Mouse (Mus musculus) kidney, adult 8-10 months (tissue): ENCODE results near the gene Bcl2.
A peak's percentile ranks its signal among the peaks of the same experiment; 100 is the strongest.
"Not testable (repeated sequence)": the region's sequence is repeated elsewhere in the genome, so short reads cannot be mapped to it uniquely, and the experiment has no call there.

Experiments used
- DNase-seq, 2 experiments: peaks; one replicate each; pipeline ENCODE4 v3.0.0; 2022

Bcl2 gene

GRCm38 (mm10) chr1:106713621-106714529, at the start of gene Bcl2:
Bcl2 (minus strand) TSS chr1:106714274.
- DNase-seq: peak; percentile 71 to 78

- no peak for DNase-seq
Observed at GRCm38 (mm10) chr1:106760750-106761149, 46.7 kb upstream of the Bcl2 start.

DNA sequence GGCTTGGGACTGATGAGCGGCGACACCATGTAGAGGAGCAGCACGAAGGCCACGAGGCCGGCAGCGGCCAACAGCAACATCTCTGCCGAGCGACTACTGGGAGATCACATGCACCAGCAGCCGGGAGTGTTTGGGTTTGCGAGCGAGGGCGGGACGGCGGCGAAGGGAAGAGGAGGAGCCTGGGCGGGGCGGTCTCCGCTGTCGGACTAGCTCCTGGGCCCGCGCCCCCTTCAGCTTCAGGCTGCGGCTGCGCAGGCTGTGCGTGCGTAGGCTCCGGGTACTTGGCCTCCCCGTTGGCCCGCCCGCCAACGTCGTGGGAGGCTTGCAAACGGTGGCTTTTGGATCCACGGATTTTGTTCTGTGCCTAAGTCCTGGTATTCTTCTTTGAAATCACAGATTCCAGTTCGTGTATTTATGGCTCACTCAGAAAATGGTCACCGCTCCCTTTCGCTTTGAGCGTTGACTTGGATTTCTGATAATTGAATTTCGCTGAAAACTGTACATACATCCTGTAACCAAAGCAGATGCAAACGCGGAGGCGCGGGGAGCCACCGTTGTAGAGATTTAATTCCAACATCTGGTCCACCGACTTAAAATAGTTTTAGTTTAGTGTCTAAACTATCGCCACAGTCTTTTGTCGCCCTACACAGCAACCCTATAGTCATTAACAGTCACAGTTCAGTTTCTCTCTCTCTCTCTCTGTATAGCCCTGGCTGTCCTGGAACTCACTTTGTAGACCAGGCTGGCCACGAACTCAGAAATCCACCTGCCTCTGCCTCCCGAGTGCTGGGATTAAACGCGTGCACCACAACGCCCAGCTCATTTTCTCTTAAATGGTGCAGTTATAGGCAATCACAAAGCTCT, 45.7 kb upstream of the Bcl2 start, which contains the start of gene Kdsr:
Gene Kdsr, minus strand, starts transcription at position 156 of the 864 bp plus-strand sequence.
- peak; percentile 97 to 98 for DNase-seq

DNA sequence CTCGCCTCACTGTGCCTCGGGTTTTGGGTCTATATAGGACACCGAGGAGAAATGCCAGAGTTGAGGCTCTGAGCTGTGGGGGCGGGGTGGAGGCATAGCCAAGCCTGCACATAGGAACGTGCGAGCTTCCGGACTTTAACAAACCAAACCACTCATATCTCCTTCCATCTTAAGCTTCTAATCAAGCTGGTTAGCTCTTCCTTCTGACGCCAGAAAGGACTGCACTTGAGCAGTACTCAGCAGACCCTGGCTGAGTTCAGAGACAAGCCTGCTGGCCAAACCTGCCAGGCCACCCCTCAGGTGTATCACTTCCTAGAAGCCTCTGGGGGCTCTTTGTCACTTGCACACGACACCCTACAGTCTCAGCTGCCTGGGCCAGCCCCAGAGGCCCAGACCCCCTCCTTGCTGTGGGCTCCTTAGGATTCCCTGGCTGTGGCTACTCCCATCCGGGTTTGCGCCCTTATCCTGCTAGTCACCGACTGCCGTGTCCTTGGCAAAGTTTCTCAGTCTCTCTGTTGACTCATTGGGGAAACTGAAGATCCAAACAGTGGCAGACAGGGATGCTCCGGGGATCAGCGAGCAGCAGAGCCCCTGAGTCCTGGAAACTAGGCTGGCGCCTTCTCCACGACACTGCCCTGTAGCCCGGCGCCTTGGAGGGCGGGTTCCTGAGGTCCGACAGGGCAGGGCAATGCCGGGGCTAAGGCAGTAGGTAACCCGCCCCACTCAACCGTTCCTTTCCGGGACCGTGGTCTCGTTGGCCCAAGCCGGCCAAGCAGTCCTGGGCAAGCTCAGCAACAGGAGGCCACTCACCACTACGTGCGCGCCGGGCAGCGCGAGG, 44.9 kb upstream of the Bcl2 start:
- DNase-seq: peak in 1 of 2 experiments; percentile 29

- no peak for DNase-seq
Observed at GRCm38 (mm10) chr1:106756633-106757032, 42.6 kb upstream of the Bcl2 start.

GRCm38 (mm10) chr1:106752013-106752412, 37.9 kb upstream of the Bcl2 start:
- no peak for DNase-seq

DNA sequence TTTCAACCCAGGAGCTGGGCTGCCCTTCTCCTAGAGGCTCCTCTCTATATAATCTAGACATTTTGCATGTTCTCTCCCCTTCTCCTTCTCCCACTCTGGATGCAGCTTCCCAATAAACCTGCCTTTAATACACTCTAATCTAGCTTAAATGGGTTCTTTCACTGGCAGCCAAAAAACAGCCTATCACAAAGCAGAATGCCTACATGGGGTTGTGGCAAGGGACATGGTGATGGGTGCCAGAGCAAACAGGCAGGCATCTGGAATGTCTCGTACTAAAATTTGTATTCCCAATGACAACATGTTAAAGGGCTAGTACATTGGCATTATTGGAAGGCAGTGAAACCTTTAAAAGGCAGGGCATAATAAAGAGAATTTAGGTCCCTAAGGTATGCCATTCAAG, 36.6 kb upstream of the Bcl2 start:
- DNase-seq: no peak

- DNase-seq: no peak
Observed at GRCm38 (mm10) chr1:106748555-106749315, 34.7 kb upstream of the Bcl2 start.

DNA sequence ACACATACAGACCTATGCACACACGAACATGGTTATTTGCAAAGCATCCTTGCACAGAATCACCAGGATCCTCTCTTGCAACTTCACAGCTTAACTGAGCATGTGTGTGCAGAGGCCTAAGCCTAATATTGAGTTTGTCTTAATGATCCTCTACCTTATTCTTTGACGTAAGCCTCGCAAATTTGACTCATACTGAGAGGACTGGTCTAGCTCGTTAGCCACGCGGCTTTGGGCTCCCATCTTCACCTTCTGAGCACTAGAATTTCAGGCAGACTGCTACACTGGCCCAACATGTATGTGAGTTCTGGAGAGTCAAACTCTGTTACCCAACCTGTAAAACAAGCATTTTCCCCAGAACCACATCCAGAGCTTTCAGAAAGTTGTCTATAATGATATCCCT, 28.9 kb upstream of the Bcl2 start:
- no peak for DNase-seq

DNA sequence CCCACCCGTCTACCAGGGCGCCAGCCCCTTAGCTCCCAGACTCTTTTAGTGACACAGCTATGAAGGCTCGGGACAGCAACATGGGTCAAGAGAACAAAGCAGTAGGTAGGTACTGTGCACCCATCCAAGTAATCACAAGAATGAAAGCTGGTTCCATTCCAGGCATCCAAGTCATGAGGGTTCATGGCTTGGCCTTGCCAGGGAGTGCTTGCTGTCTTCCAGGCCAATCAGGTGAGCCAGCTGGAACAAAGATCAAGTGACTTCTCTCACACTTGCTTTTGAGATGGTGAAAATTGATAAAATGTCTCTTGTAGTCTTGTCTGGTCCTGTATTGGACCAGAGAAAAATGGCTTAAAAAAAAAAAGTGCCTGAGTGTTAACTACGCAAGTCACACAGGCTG, 26.7 kb upstream of the Bcl2 start:
- DNase-seq: no peak

DNA sequence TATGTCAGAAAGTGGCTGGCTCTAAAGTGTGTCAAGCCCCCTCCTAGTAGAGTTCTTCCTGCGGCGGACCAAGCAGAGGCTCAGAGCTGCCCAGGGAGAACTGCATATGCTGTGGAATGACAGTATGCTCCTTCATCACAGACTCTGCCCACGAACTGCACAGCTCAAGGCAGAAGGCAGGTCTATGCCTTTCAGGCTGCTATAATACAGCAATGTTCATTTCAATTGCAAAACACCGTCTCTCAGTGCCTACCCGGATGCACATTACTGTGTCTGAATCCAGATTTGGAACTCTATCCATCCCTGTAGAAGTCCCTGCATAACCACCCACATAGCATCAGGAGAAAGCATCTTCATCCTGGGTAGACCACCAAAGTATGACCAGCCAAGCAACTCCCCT, 25.7 kb upstream of the Bcl2 start:
- DNase-seq: no peak

GRCm38 (mm10) chr1:106738092-106738491, 24.0 kb upstream of the Bcl2 start:
- no peak for DNase-seq

- DNase-seq: no peak
Observed at GRCm38 (mm10) chr1:106736211-106736610, 22.1 kb upstream of the Bcl2 start.

DNA sequence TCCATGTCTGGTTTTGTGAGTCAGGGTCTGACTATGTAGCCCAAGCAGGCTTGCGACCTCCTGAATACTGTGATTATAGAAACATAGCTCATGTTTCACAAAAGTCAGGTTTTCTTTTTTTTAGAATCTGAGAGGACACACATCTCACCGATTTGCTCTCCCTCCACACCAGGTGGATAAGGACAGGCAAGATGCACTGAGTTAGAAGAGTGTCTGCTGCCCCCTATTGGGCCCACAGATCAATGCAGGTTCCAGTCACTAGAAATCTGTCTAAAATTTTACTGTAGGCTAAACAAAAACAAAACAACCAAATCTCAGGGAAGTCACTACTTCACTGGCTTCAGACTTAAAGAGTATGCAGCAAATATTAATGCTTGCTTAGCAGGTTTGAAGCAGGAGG, 21.5 kb upstream of the Bcl2 start:
- peak; percentile 24 to 42 for DNase-seq

DNA sequence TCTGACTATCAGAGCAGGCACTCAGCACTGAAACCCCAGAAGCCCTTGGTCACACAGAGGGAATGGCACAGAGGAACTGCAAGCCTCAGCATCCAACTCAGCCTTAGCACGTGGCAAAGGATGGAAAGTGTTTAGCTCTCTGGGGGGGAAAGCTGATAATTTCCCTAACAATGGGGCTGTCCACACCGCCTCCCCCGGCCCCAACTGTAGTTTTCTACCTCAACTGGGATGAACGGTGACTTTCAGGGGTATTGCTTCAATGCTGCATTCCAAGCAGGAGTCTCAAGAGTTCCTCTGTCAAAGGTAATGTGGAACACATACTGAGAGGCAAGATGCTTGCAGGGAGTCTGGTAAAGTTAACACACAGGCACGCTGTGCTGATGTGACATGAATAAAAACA, 8.0 kb upstream of the Bcl2 start:
- no peak for DNase-seq

GRCm38 (mm10) chr1:106717736-106718135, 3.7 kb upstream of the Bcl2 start:
- not testable (repeated sequence) for DNase-seq

DNA sequence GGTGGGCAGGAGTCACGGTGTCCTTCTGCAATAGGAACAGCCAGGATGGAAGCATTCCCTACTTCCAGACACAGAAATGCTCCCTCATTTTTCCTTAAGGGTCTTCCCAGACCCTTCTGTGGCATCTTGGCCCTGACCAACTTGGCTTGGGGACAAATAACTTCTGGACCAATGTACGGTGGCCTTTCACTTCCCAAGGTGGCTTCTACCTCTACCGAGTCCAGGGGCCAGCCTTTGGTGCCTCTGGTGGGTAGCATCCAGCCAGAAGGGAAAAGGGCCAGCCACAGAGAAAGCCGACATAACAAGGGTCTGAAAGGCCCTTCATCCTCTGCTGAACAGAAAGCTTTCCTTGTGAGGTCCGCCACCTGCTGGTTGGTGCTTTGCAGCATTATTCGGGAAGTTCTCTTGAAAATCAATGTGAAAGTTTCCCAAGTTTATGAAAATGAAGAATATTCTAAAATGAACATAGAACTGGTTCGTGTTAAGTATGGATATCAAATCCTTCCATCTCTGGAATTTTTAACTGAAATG, 3.1 kb upstream of the Bcl2 start:
- DNase-seq: peak; percentile 42 to 86

DNA sequence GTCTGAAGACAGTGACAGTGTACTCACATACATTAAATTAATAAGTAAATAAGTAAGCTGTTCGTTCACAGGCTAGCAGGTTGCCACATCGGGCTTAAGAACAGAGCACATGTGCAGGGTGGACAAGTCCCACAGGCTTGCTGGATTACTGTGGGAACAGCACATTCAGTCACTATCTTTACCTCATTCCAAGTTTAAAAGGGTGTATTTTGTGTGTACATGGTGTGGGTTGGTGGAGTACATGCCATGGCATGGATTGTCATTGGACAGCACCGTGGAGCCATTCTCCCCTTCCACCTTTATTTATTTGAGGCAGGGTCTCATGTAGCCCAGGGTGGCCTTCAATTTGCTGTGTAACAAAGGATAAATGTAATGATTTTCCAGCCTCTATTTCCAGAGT, 2.1 kb upstream of the Bcl2 start:
- DNase-seq: no peak

DNA sequence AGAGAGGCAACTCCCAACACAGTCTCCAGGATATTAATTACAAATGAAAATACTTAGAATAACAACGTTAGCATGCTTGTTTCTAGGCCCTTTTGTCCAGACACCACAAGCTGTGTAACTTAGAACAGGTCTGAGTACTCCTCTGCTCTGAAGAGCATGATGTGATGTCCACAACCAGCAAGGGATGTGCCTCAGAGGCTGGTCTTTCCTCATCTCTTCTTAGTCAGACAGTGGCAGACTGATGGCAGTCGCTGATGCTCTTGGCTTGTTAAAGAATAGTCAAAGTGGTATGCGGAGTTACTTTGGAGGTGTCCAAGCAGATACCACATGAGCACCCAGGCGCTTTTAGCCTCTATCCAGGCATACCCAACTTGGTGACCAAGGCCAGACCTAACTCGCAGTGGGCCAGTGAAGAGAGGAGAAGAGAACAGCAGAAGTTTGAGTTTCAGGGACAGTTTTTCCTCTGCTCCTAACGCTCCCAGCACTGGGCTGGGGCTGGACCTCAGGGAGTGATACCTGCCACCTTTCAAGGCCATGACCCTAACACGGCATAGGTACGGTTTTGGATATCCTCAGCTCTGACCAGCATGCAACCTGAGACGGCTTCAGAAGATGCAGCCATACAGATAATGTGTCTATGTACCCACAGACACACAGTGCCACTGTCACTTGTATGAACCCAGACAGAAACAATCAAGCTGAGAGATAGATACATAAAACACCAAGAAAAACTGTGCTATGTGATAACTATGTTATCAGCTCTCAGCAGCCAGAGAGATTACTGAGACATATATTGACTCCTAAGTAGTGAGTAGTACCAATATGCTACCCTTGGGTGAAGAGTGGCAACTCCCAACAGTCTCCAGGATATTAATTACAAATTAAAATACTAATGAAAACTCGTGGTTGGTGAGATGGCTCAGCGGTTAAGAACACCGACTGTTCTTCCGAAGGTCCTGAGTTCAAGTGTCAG, 1.3 kb upstream of the Bcl2 start:
- DNase-seq: no peak

- no peak for DNase-seq
Observed at GRCm38 (mm10) chr1:106714530-106714981, 482 bp upstream of the Bcl2 start.
